Mouse (Mus musculus) G1E (cell line): ENCODE results near the gene Hoxa3.

Experiments
- CTCF ChIP-seq: IDR thresholded peaks from 2 replicates; pipeline ENCODE4 v1.5.1; 2012; ENCODE audit warnings: low read depth, low read length, inconsistent platforms, mixed read lengths
- GATA1 ChIP-seq: IDR thresholded peaks from 2 replicates; pipeline ENCODE4 v1.6.1; 2012; ENCODE audit warnings: borderline replicate concordance, low read length, inconsistent platforms, mixed read lengths
- GATA2 ChIP-seq: IDR thresholded peaks from 2 replicates; pipeline ENCODE4 v1.6.1; 2012; ENCODE audit warnings: low read depth, low read length, inconsistent platforms, borderline replicate concordance
- POLR2AphosphoS5 ChIP-seq: IDR thresholded peaks from 2 replicates; pipeline ENCODE4 v1.6.1; 2012; ENCODE audit warnings: low read depth, low read length, inconsistent platforms; ENCODE audit not compliant: insufficient replicate concordance
- TAL1 ChIP-seq: conservative IDR thresholded peaks from 2 replicates; pipeline ENCODE4 v1.6.1; 2012; ENCODE audit warnings: low read depth, low read length, inconsistent platforms, mixed read lengths

- TF ChIP-seq POLR2AphosphoS5 (no peak), CTCF (no peak), GATA1 (no peak), TAL1 (no peak), GATA2 (no peak)
Measured at GRCm38 (mm10) chr6:52171331-52171730, 41.8 kb downstream of the Hoxa3 start.
